19 mouse cellular contexts compared by ENCODE assay signal in genomic region chr1:43471180-43472045, GRCm38 (mm10). TPM values are rescaled to one million over a fixed set of nuclear protein-coding genes. Genes with fewer than 3 reads are reported as not detected.
DNase-seq lines count a peak whose midpoint lies in the region; ATAC-seq and TF ChIP-seq lines count a peak whose summit lies in the region.
"Had no signal": no experiment of that assay in that cellular context is flagged by ENCODE, and none has a peak within 500 bp of the region (broad histone marks: within the 10 kb centered on the region; RNA-seq: fewer than 3 reads in every experiment).

No protein-coding gene starts in this region.

- H3K4me3 ChIP-seq in embryonic facial prominence, embryonic 12.5 days, result no peak overlapping the region
- no peak overlapping the region for H3K4me3 ChIP-seq in embryonic facial prominence, embryonic 10.5 days
- no peak overlapping the region for H3K4me3 ChIP-seq in lung, embryonic 15.5 days
- H3K4me3 ChIP-seq in myocyte, result no peak overlapping the region
- H3K4me3 ChIP-seq: erythroblast, embryonic 14.5 days; layer of hippocampus, adult 2 months; left cerebral cortex, adult 2 months; liver, embryonic 13.5 days; midbrain, embryonic 12.5 days had no signal

- no peak overlapping the region for H3ac ChIP-seq in myocyte (ENCODE audit: control insufficient read depth, insufficient read length)

- ATAC-seq in embryonic facial prominence, embryonic 12.5 days (ENCODE audit: insufficient number of reproducible peaks, insufficient read depth, low FRiP score, low TSS enrichment), result 0 out of 2 replicates have a peak, but pooled peaks have one; percentile 35
- no peak for ATAC-seq in lung, embryonic 15.5 days (ENCODE audit: borderline replicate concordance, extremely low read depth, low FRiP score, low TSS enrichment)
- peak; percentile 11 for ATAC-seq in Patski
- ATAC-seq: forebrain, embryonic 14.5 days; hindbrain, embryonic 16.5 days had no signal

- no peak overlapping the region; the same call in 1 of the 2 replicates for H3K27ac ChIP-seq in embryonic facial prominence, embryonic 12.5 days
- no peak overlapping the region for H3K27ac ChIP-seq in embryonic facial prominence, embryonic 10.5 days (replicated peaks)
- 0 out of 2 replicates have a peak overlapping the region, but pooled peaks have one; percentile 8 for H3K27ac ChIP-seq in lung, embryonic 15.5 days
- H3K27ac ChIP-seq: kidney, postnatal 0 days; layer of hippocampus, adult 2 months; left cerebral cortex, adult 2 months; liver, embryonic 13.5 days; midbrain, embryonic 12.5 days had no signal

- 92% methylated on average over 4 of the region's 4 CpGs for WGBS in embryonic facial prominence, embryonic 12.5 days
- WGBS in embryonic facial prominence, embryonic 10.5 days, result 88% methylated on average over 4 of the region's 4 CpGs
- 82% methylated on average over 4 of the region's 4 CpGs for WGBS in lung, embryonic 15.5 days

- no peak overlapping the region for H3K4me2 ChIP-seq in embryonic facial prominence, embryonic 12.5 days (replicated peaks)
- no peak overlapping the region for H3K4me2 ChIP-seq in lung, embryonic 15.5 days
- H3K4me2 ChIP-seq in myocyte (ENCODE audit: low read depth), result peak overlapping the region; percentile 31
- H3K4me2 ChIP-seq: liver, embryonic 13.5 days; midbrain, embryonic 12.5 days had no signal

- TF ChIP-seq CTCF in Patski (IDR thresholded peaks at IDR 0.05), result no peak

- H3K27me3 ChIP-seq in embryonic facial prominence, embryonic 12.5 days, result no peaks in the 10 kb centered on the region
- H3K27me3 ChIP-seq in embryonic facial prominence, embryonic 10.5 days (replicated peaks; ENCODE audit: low read depth, poor library complexity, severe bottlenecking), result no peaks in the 10 kb centered on the region
- no peaks in the 10 kb centered on the region for H3K27me3 ChIP-seq in lung, embryonic 15.5 days
- no peaks in the 10 kb centered on the region for H3K27me3 ChIP-seq in Patski
- H3K27me3 ChIP-seq in myocyte (ENCODE audit: control insufficient read depth, insufficient read depth, insufficient read length), result no peaks in the 10 kb centered on the region
- H3K27me3 ChIP-seq: liver, embryonic 13.5 days; midbrain, embryonic 12.5 days had no signal

- H3K36me3 ChIP-seq in embryonic facial prominence, embryonic 12.5 days, result no peaks in the 10 kb centered on the region
- H3K36me3 ChIP-seq in embryonic facial prominence, embryonic 10.5 days (replicated peaks), result 0 out of 2 replicates have a peak, but pooled peaks cover 4% of the 10 kb centered on the region
- H3K36me3 ChIP-seq in lung, embryonic 15.5 days, result no peaks in the 10 kb centered on the region
- no peaks in the 10 kb centered on the region for H3K36me3 ChIP-seq in myocyte (ENCODE audit: control insufficient read depth, insufficient read depth)
- H3K36me3 ChIP-seq: liver, embryonic 13.5 days; midbrain, embryonic 12.5 days had no signal

- H3K9me3 ChIP-seq in embryonic facial prominence, embryonic 12.5 days, result no peaks in the 10 kb centered on the region
- no peaks in the 10 kb centered on the region for H3K9me3 ChIP-seq in embryonic facial prominence, embryonic 10.5 days
- H3K9me3 ChIP-seq in lung, embryonic 15.5 days, result no peaks in the 10 kb centered on the region
- H3K9me3 ChIP-seq: liver, embryonic 13.5 days; midbrain, embryonic 12.5 days had no signal

- H3K4me1 ChIP-seq in embryonic facial prominence, embryonic 12.5 days, result peaks cover 53% of the 10 kb centered on the region
- peaks cover 42% of the 10 kb centered on the region for H3K4me1 ChIP-seq in embryonic facial prominence, embryonic 10.5 days
- H3K4me1 ChIP-seq in lung, embryonic 15.5 days, result peaks cover 59% of the 10 kb centered on the region

- DNase-seq in embryonic facial prominence, embryonic 10.5 days (ENCODE audit: low spot score), result no peak
- DNase-seq in lung, postnatal 10 days, result no peak
- no peak for DNase-seq in Patski (ENCODE audit: low read depth, low spot score)
- no peak for DNase-seq in ovary, postnatal 10 days (ENCODE audit: low spot score)
- DNase-seq in spleen, adult 18-20 months, result no peak
- DNase-seq: cerebellum, postnatal 10 days; heart, postnatal 4 days; liver, embryonic 13.5 days; right cerebral cortex, postnatal 14 days had no signal

- CTCF ChIA-PET in Patski (lab: Charles Lee), result interaction anchor here (1.4 kb wide), 1 partner anchor 10 kb away, joined by 3 read pairs; no protein-coding TSS in a partner anchor

- POLR2A ChIA-PET in Patski (lab: Charles Lee), result interaction anchor here (0.7 kb wide), 1 partner anchor 13 kb away, joined by 3 read pairs; no protein-coding TSS in a partner anchor

- in situ Hi-C loops in Patski (cut with MboI; ENCODE audit: low pct_unique_long_range_greater_than_20kb), result no loop called here

- no peak overlapping the region for H3K9ac ChIP-seq in embryonic facial prominence, embryonic 12.5 days
- no peak overlapping the region for H3K9ac ChIP-seq in lung, embryonic 15.5 days
- H3K9ac ChIP-seq: liver, embryonic 13.5 days; midbrain, embryonic 12.5 days had no signal

- H3K79me2 ChIP-seq in myocyte (ENCODE audit: control insufficient read depth, insufficient read depth), result peaks cover 87% of the 10 kb centered on the region

- TF ChIP-seq POLR2A in myocyte (IDR thresholded peaks at IDR 0.05; ENCODE audit: insufficient read length, low read depth), result no peak

TF ChIP-seq in myocyte, 11 proteins besides CTCF, POLR2A, EP300 and RAD21:
- TF ChIP-seq CEBPB (IDR thresholded peaks at IDR 0.05; ENCODE audit: insufficient read depth, poor library complexity, severe bottlenecking), result no peak
- TF ChIP-seq MAX (IDR thresholded peaks at IDR 0.05; ENCODE audit: low read depth), result no peak
- no peak for TF ChIP-seq MYOD1 (IDR thresholded peaks at IDR 0.05; ENCODE audit: control insufficient read depth in 1 of 3, insufficient read length in 2 of 3, low read depth in 2 of 3)
- TF ChIP-seq TCF12 (IDR thresholded peaks at IDR 0.05; ENCODE audit: insufficient read depth, poor library complexity, severe bottlenecking), result no peak
- TF ChIP-seq POLR2AphosphoS2 (IDR thresholded peaks at IDR 0.05; ENCODE audit: insufficient read length, low read depth), result no peak
- no peak for TF ChIP-seq E2F4 (IDR thresholded peaks at IDR 0.05; ENCODE audit: insufficient read depth)
- TF ChIP-seq TCF3 (IDR thresholded peaks at IDR 0.05; ENCODE audit: insufficient read length, low read depth), result no peak
- TF ChIP-seq REST (IDR thresholded peaks at IDR 0.05; ENCODE audit: insufficient read depth, insufficient read length), result no peak
- no peak for TF ChIP-seq SRF (IDR thresholded peaks at IDR 0.05; ENCODE audit: control insufficient read depth, insufficient read length, low read depth)
- TF ChIP-seq USF1 (IDR thresholded peaks at IDR 0.05; ENCODE audit: low read depth), result no peak
- no peak for TF ChIP-seq MYOG (IDR thresholded peaks at IDR 0.05; ENCODE audit: control insufficient read depth in 1 of 3, insufficient read depth in 1 of 3, insufficient read length in 2 of 3, low read depth in 2 of 3)

RNA-seq across cellular contexts. Expression of gene Nck2, which starts 27.0 kb away (rescaled TPM):
- polyA plus RNA-seq in embryonic facial prominence, embryonic 12.5 days (2016; fragmentation: Nextera tagmentation; extraction: Ambion mirVana), result 57.5 and 62.5 TPM in 2 replicates
- 50.3 and 52.5 TPM in 2 replicates for polyA plus RNA-seq in embryonic facial prominence, embryonic 10.5 days (2016; fragmentation: Nextera tagmentation; extraction: Ambion mirVana)
- 50.9 and 51.3 TPM in 2 replicates for polyA plus RNA-seq in lung, embryonic 15.5 days (2015; fragmentation: Nextera tagmentation; extraction: Ambion mirVana)
- polyA plus RNA-seq in Patski (2021) (37.4 TPM), myocyte (2012; fragmentation: generic; extraction: Trizol) (18.4 TPM)
